Mouse (Mus musculus) neural tube, embryonic 11.5 days (tissue): Measurements from ENCODE around the gene Cnnm2. TPM values are rescaled to one million over a fixed set of nuclear protein-coding genes. Genes with fewer than 3 reads are reported as not detected.

Experiments used
- ATAC-seq: fragments of 200-750 bp; cut with Nextera tagmentation; 2 replicates; pipeline ENCODE4 v1.8.0; 2017; ENCODE audit warnings: moderate number of reproducible peaks, mild to moderate bottlenecking, moderate TSS enrichment, moderate library complexity; ENCODE audit not compliant: insufficient read depth, low FRiP score, low TSS enrichment
- DNase-seq: peaks from one replicate; pipeline ENCODE4 v3.0.0-alpha.2; 2015; ENCODE audit warnings: low spot score
- H3K27ac ChIP-seq: fragments of 300-500 bp; sonication (generic); 2 replicates; pipeline ENCODE4 v1.5.1; 2014; ENCODE audit warnings: low read depth, mild to moderate bottlenecking, low read length
- H3K27me3 ChIP-seq: fragments of 300-500 bp; sonication (generic); 2 replicates; pipeline ENCODE4 v1.6.1; 2014; ENCODE audit warnings: mild to moderate bottlenecking, low read length, mixed read lengths; ENCODE audit not compliant: control insufficient read depth, insufficient read depth
- H3K36me3 ChIP-seq: fragments of 300-500 bp; sonication (generic); 2 replicates; pipeline ENCODE4 v1.6.1; 2014; ENCODE audit warnings: mild to moderate bottlenecking, low read length, moderate library complexity, mixed read lengths; ENCODE audit not compliant: control insufficient read depth, insufficient read depth
- H3K4me1 ChIP-seq: fragments of 300-500 bp; sonication (generic); 2 replicates; pipeline ENCODE4 v1.6.1; 2014; ENCODE audit warnings: low read length, mixed read lengths; ENCODE audit not compliant: control insufficient read depth, insufficient read depth
- H3K4me2 ChIP-seq: fragments of 300-500 bp; sonication (generic); 2 replicates; pipeline ENCODE4 v1.6.1; 2014; ENCODE audit warnings: low read depth, mild to moderate bottlenecking, moderate library complexity
- H3K4me3 ChIP-seq: fragments of 300-500 bp; sonication (generic); 2 replicates; pipeline ENCODE4 v1.5.1; 2014; ENCODE audit warnings: low read depth, low read length
- H3K9ac ChIP-seq: fragments of 300-500 bp; sonication (generic); 2 replicates; pipeline ENCODE4 v1.6.1; 2014; ENCODE audit warnings: mild to moderate bottlenecking, low read length
- H3K9me3 ChIP-seq: fragments of 300-500 bp; sonication (generic); 2 replicates; pipeline ENCODE4 v1.6.1; 2016; ENCODE audit warnings: low read length; ENCODE audit not compliant: control insufficient read depth
- WGBS: fragments of 180-500 bp; shearing (Covaris S2); extraction: QIAGEN DNeasy Blood & Tissue Kit; methylation state at CpG from one replicate; pipeline ENCODE4 v1.1.7; 2014; 5-methylcytosine and 5-hydroxymethylcytosine counted together
- polyA plus RNA-seq: library from polyadenylated mRNA; unstranded; fragments of >200 nt; fragmentation: Nextera tagmentation; extraction: Ambion mirVana; gene quantifications from 2 replicates; pipeline ENCODE4 v1.2.1, GENCODE M21; 2014

The Cnnm2 gene
- 5.4 and 6.8 TPM in 2 replicates for polyA plus RNA-seq

- peak; percentile 99 for DNase-seq
- Histone ChIP-seq H3K4me2 (peak within 1 kb of the TSS; percentile 97), H3K27me3 (peaks cover 11% of the 10 kb centered on the region), H3K4me1 (peaks cover 11% of the 10 kb centered on the region; the same call in 1 of the 2 replicates), H3K9ac (peak within 1 kb of the TSS; percentile 77), H3K9me3 (no peaks in the 10 kb centered on the region), H3K4me3 (peak within 1 kb of the TSS; percentile 78), H3K27ac (peak within 1 kb of the TSS; percentile 83), H3K36me3 (no peaks in the 10 kb centered on the region)
- ATAC-seq = peak; percentile 96
- under 1% methylated on average over 59 of the region's 59 CpGs for WGBS
Measured at GRCm38 (mm10) chr19:46761247-46761946, at the start of gene Cnnm2. Gene Cnnm2, plus strand, starts transcription at chr19:46761596.

DNA sequence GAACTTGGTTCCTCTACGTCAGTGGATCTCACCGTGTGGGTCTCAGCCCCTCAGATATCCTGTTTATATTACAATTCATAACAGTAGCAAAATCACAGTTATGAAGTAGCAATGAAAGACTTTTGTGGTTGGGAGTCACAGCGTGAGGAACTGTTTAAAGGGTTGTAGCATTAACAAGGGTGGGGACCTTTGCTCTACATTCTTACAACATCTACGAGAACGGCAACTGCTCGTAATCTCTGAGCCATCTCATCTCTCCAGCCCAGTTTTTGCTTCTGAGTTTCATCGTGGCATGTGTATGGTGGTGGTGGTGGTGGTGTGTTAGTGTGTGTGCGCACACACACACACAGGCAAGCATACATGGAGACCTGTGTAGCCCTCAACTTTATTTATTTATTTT, 47.2 kb upstream of the Cnnm2 start:
- Histone ChIP-seq H3K9me3 (no peaks in the 10 kb centered on the region), H3K27me3 (no peaks in the 10 kb centered on the region), H3K27ac (no peak overlapping the region), H3K4me1 (no peaks in the 10 kb centered on the region), H3K36me3 (no peaks in the 10 kb centered on the region), H3K4me3 (no peak overlapping the region), H3K9ac (no peak overlapping the region), H3K4me2 (no peak overlapping the region)
- 93% methylated on average over 8 of the region's 8 CpGs for WGBS
- no peak for ATAC-seq
- DNase-seq = no peak

GRCm38 (mm10) chr19:46715016-46715415, 46.4 kb upstream of the Cnnm2 start:
- H3K4me1 ChIP-seq = no peaks in the 10 kb centered on the region
- H3K4me3 ChIP-seq = no peak overlapping the region
- no peaks in the 10 kb centered on the region for H3K27me3 ChIP-seq
- H3K9me3 ChIP-seq = no peaks in the 10 kb centered on the region
- no peak overlapping the region for H3K27ac ChIP-seq
- no peak for DNase-seq
- no peak for ATAC-seq
- no peak overlapping the region for H3K4me2 ChIP-seq
- WGBS = 91% methylated on average over 8 of the region's 8 CpGs
- H3K36me3 ChIP-seq = no peaks in the 10 kb centered on the region
- no peak overlapping the region for H3K9ac ChIP-seq

GRCm38 (mm10) chr19:46718150-46718549, 43.2 kb upstream of the Cnnm2 start:
- no peak overlapping the region for H3K4me3 ChIP-seq
- no peaks in the 10 kb centered on the region for H3K36me3 ChIP-seq
- H3K9me3 ChIP-seq = no peaks in the 10 kb centered on the region
- no peak overlapping the region for H3K27ac ChIP-seq
- ATAC-seq = no peak
- H3K9ac ChIP-seq = no peak overlapping the region
- DNase-seq = no peak
- no peak overlapping the region for H3K4me2 ChIP-seq
- 93% methylated on average over 4 of the region's 4 CpGs for WGBS
- no peaks in the 10 kb centered on the region for H3K4me1 ChIP-seq
- no peaks in the 10 kb centered on the region for H3K27me3 ChIP-seq

GRCm38 (mm10) chr19:46724411-46724810, 37.0 kb upstream of the Cnnm2 start:
- H3K4me3 ChIP-seq = no peak overlapping the region
- 0 out of 2 replicates have a peak, but pooled peaks cover 3% of the 10 kb centered on the region for H3K4me1 ChIP-seq
- DNase-seq (no peak), ATAC-seq (no peak)
- 69% methylated on average over 11 of the region's 11 CpGs for WGBS
- no peaks in the 10 kb centered on the region for H3K9me3 ChIP-seq
- H3K27ac ChIP-seq = no peak overlapping the region
- H3K4me2 ChIP-seq = no peak overlapping the region
- no peak overlapping the region for H3K9ac ChIP-seq
- H3K27me3 ChIP-seq = no peaks in the 10 kb centered on the region
- H3K36me3 ChIP-seq = no peaks in the 10 kb centered on the region

- 95% methylated on average over 8 of the region's 8 CpGs for WGBS
- Histone ChIP-seq H3K4me3 (no peak overlapping the region), H3K9me3 (no peaks in the 10 kb centered on the region), H3K4me2 (no peak overlapping the region), H3K4me1 (0 out of 2 replicates have a peak, but pooled peaks cover 3% of the 10 kb centered on the region), H3K27me3 (no peaks in the 10 kb centered on the region), H3K36me3 (no peaks in the 10 kb centered on the region), H3K9ac (no peak overlapping the region), H3K27ac (no peak overlapping the region)
- DNase-seq = no peak
- no peak for ATAC-seq
Measured at GRCm38 (mm10) chr19:46726142-46726541, 35.3 kb upstream of the Cnnm2 start.

DNA sequence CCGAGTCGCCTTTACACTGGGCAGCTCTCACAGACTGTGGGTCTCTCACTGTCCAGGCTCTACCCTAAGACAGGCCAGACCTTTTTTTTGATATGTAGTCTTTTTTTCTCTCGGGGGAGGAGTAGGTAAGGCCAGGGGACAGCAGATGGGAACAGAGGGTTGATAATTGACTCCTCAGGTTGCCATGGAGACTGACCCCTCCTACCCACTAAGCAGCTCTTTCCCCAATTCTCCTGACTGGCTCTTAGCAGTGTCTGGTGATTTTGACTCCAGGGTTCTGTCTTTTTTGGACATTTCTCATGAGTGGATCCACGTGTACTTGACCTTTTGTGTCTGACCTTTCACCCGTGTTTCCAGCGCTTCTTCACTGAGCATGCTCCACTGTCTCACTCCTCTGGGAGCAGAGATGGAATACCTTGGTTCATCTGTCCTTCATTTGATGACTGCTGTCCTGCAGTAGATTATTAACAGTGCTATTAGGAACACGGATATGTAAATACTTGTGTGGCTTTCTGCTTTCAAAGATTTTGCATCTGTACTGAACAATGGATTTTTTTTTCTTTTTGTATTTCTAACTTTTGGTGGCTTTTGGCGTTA, 34.2 kb upstream of the Cnnm2 start:
- Histone ChIP-seq H3K4me3 (no peak overlapping the region), H3K9ac (no peak overlapping the region), H3K9me3 (no peaks in the 10 kb centered on the region), H3K36me3 (no peaks in the 10 kb centered on the region), H3K4me1 (0 out of 2 replicates have a peak, but pooled peaks cover 3% of the 10 kb centered on the region), H3K4me2 (no peak overlapping the region), H3K27ac (no peak overlapping the region), H3K27me3 (no peaks in the 10 kb centered on the region)
- 47% methylated on average over 8 of the region's 8 CpGs for whole genome bisulfite sequencing
- DNase-seq (peak; percentile 50), ATAC-seq (peak; percentile 48; the same call in 1 of the 2 replicates)

- no peak overlapping the region for H3K4me3 ChIP-seq
- H3K27me3 ChIP-seq = no peaks in the 10 kb centered on the region
- 0 out of 2 replicates have a peak, but pooled peaks cover 3% of the 10 kb centered on the region for H3K4me1 ChIP-seq
- 69% methylated on average over 11 of the region's 11 CpGs for WGBS
- no peaks in the 10 kb centered on the region for H3K36me3 ChIP-seq
- no peak overlapping the region for H3K9ac ChIP-seq
- ATAC-seq = no peak
- DNase-seq = no peak
- H3K27ac ChIP-seq = no peak overlapping the region
- no peak overlapping the region for H3K4me2 ChIP-seq
- H3K9me3 ChIP-seq = no peaks in the 10 kb centered on the region
Measured at GRCm38 (mm10) chr19:46727945-46728540, 33.4 kb upstream of the Cnnm2 start.
